26 mouse cellular contexts compared by ENCODE assay signal in genomic region chr10:103692682-103693081, GRCm38 (mm10).
DNase-seq lines count a peak whose midpoint lies in the region; ATAC-seq and TF ChIP-seq lines count a peak whose summit lies in the region.
"Had no signal": no experiment of that assay in that cellular context is flagged by ENCODE, and none has a peak within 500 bp of the region (broad histone marks: within the 10 kb centered on the region; RNA-seq: fewer than 3 reads in every experiment).

No protein-coding gene starts in this region.

- ATAC-seq in liver, postnatal 0 days: no peak
- peak; percentile 28; the same call in 1 of the 2 replicates for ATAC-seq in stomach, embryonic 14.5 days (ENCODE audit: insufficient number of reproducible peaks, insufficient read depth, low FRiP score, low read depth)
- no peak for ATAC-seq in stomach, postnatal 0 days (ENCODE audit: low FRiP score, low TSS enrichment)
- ATAC-seq: CD4-positive, CD25-positive, alpha-beta regulatory T cell, adult 4 months; forebrain, embryonic 13.5 days; inflammation-experienced regulatory T-cells, adult 6 months; midbrain, embryonic 15.5 days had no signal

- H3K9me3 ChIP-seq in liver, postnatal 0 days (ENCODE audit: low read length): no peaks in the 10 kb centered on the region
- no peaks in the 10 kb centered on the region for H3K9me3 ChIP-seq in stomach, embryonic 14.5 days (ENCODE audit: control insufficient read depth, low read depth, low read length)
- no peaks in the 10 kb centered on the region for H3K9me3 ChIP-seq in stomach, postnatal 0 days (ENCODE audit: control insufficient read depth, low read length)
- H3K9me3 ChIP-seq: forebrain, embryonic 13.5 days; heart, embryonic 15.5 days; limb, embryonic 12.5 days; midbrain, embryonic 15.5 days; neural tube, embryonic 12.5 days had no signal

- no peak for TF ChIP-seq CTCF in liver, postnatal 0 days (IDR thresholded peaks at IDR 0.05; ENCODE audit: low read depth)
- TF ChIP-seq CTCF in stomach, postnatal 0 days (IDR thresholded peaks at IDR 0.05; ENCODE audit: low read depth): no peak

- no peak overlapping the region for H3K4me3 ChIP-seq in liver, postnatal 0 days (ENCODE audit: low read depth, low read length)
- no peak overlapping the region for H3K4me3 ChIP-seq in stomach, embryonic 14.5 days (ENCODE audit: low read depth, low read length)
- no peak overlapping the region for H3K4me3 ChIP-seq in stomach, postnatal 0 days (ENCODE audit: low read depth, low read length)
- H3K4me3 ChIP-seq: forebrain, embryonic 13.5 days; gastrocnemius, adult 2 months; heart, embryonic 15.5 days; limb, embryonic 12.5 days; midbrain, embryonic 15.5 days; neural tube, embryonic 12.5 days had no signal

- H3K27ac ChIP-seq in liver, postnatal 0 days (ENCODE audit: low read depth): no peak overlapping the region
- peak overlapping the region; percentile 27; the same call in 1 of the 2 replicates for H3K27ac ChIP-seq in stomach, embryonic 14.5 days (ENCODE audit: low read length)
- no peak overlapping the region for H3K27ac ChIP-seq in stomach, postnatal 0 days (replicated peaks)
- H3K27ac ChIP-seq: forebrain, embryonic 13.5 days; gastrocnemius, adult 2 months; heart, embryonic 15.5 days; hindbrain, embryonic 14.5 days; limb, embryonic 12.5 days; liver, embryonic 14.5 days; macrophage; midbrain, embryonic 15.5 days; neural tube, embryonic 12.5 days had no signal

- no peaks in the 10 kb centered on the region for H3K27me3 ChIP-seq in liver, postnatal 0 days (ENCODE audit: insufficient read depth, low read length)
- no peaks in the 10 kb centered on the region for H3K27me3 ChIP-seq in stomach, embryonic 14.5 days (ENCODE audit: control insufficient read depth, insufficient read depth, low read length)
- H3K27me3 ChIP-seq in stomach, postnatal 0 days (ENCODE audit: control insufficient read depth, insufficient read depth, low read length): no peaks in the 10 kb centered on the region
- H3K27me3 ChIP-seq: forebrain, embryonic 13.5 days; heart, embryonic 15.5 days; limb, embryonic 12.5 days; midbrain, embryonic 15.5 days; neural tube, embryonic 12.5 days had no signal

- peak; percentile 4 for DNase-seq in gastrocnemius, postnatal 14 days
- DNase-seq in gastrocnemius, adult 8-10 months (ENCODE audit: low spot score in 2 of 2): no peak
- DNase-seq in liver: peak; percentile 4
- DNase-seq in liver, postnatal 0 days: no peak
- DNase-seq in stomach, postnatal 0 days (ENCODE audit: low spot score): no peak
- DNase-seq in spleen, postnatal 36 days (ENCODE audit: low spot score in 2 of 2): no peak
- no peak for DNase-seq in testis, postnatal 14 days (ENCODE audit: low spot score)
- DNase-seq: cerebellum, adult 9-10 months; gastrocnemius, adult 2 months; heart, adult 18-20 months; heart, postnatal 36 days; kidney, adult 8-10 months; kidney, postnatal 25 days; layer of hippocampus, postnatal 36 days; thymus, postnatal 14 days had no signal

- TF ChIP-seq EP300 in liver, postnatal 0 days (IDR thresholded peaks at IDR 0.05; ENCODE audit: low read depth): no peak
- no peak for TF ChIP-seq EP300 in stomach, postnatal 0 days (optimal IDR thresholded peaks at IDR 0.05)

- 36% methylated on average over 2 of the region's 2 CpGs for WGBS in liver, postnatal 0 days (ENCODE audit: insufficient replicate concordance)
- WGBS in stomach, embryonic 14.5 days: 24% methylated on average over 2 of the region's 2 CpGs
- WGBS in stomach, postnatal 0 days: 18% methylated on average over 2 of the region's 2 CpGs

- no peaks in the 10 kb centered on the region for H3K4me1 ChIP-seq in liver, postnatal 0 days (ENCODE audit: insufficient read depth)
- H3K4me1 ChIP-seq in stomach, embryonic 14.5 days (ENCODE audit: control insufficient read depth, insufficient read depth, low read length): no peaks in the 10 kb centered on the region
- H3K4me1 ChIP-seq in stomach, postnatal 0 days (replicated peaks; ENCODE audit: control insufficient read depth, insufficient read depth): no peaks in the 10 kb centered on the region
- H3K4me1 ChIP-seq: forebrain, embryonic 13.5 days; heart, embryonic 15.5 days; limb, embryonic 12.5 days; midbrain, embryonic 15.5 days; neural tube, embryonic 12.5 days had no signal

- no peak overlapping the region for H3K9ac ChIP-seq in liver, postnatal 0 days (replicated peaks)
- no peak overlapping the region for H3K9ac ChIP-seq in stomach, embryonic 14.5 days (replicated peaks; ENCODE audit: low read depth, low read length)
- no peak overlapping the region for H3K9ac ChIP-seq in stomach, postnatal 0 days (ENCODE audit: low read length)
- H3K9ac ChIP-seq: forebrain, embryonic 13.5 days; heart, embryonic 15.5 days; hindbrain, embryonic 14.5 days; limb, embryonic 12.5 days; liver, embryonic 14.5 days; midbrain, embryonic 15.5 days; neural tube, embryonic 12.5 days had no signal

- no peaks in the 10 kb centered on the region for H3K36me3 ChIP-seq in liver, postnatal 0 days (replicated peaks; ENCODE audit: insufficient read depth, low read length)
- H3K36me3 ChIP-seq in stomach, embryonic 14.5 days (ENCODE audit: control insufficient read depth, insufficient read depth, low read length): no peaks in the 10 kb centered on the region
- no peaks in the 10 kb centered on the region for H3K36me3 ChIP-seq in stomach, postnatal 0 days (ENCODE audit: control insufficient read depth, insufficient read depth, low read length)
- H3K36me3 ChIP-seq: heart, embryonic 15.5 days; limb, embryonic 12.5 days; midbrain, embryonic 15.5 days; neural tube, embryonic 12.5 days had no signal

- H3K4me2 ChIP-seq in liver, postnatal 0 days (ENCODE audit: low read depth, low read length): no peak overlapping the region
- H3K4me2 ChIP-seq in stomach, embryonic 14.5 days (replicated peaks; ENCODE audit: low read depth, low read length): no peak overlapping the region
- no peak overlapping the region for H3K4me2 ChIP-seq in stomach, postnatal 0 days (replicated peaks; ENCODE audit: low read depth)
- H3K4me2 ChIP-seq: forebrain, embryonic 13.5 days; heart, embryonic 15.5 days; hindbrain, embryonic 14.5 days; limb, embryonic 12.5 days; midbrain, embryonic 15.5 days; neural tube, embryonic 12.5 days had no signal

- intact Hi-C loops in gastrocnemius, postnatal 14 days (cut with DNase I; ENCODE audit: low total_unique reads): no loop called here

Comparison
In these comparisons a context has a peak if more than half of its experiments do, and no peak if none do; other contexts are left out.
1. DNase-seq: peak in gastrocnemius, postnatal 14 days (single experiment) and liver (single experiment); none in gastrocnemius, adult 8-10 months (0 of 2), liver, postnatal 0 days (single experiment), stomach, postnatal 0 days (single experiment), spleen, postnatal 36 days (0 of 2) and testis, postnatal 14 days (single experiment).